Mouse (Mus musculus) CD8-positive naive resting alpha-beta T cell, adult 2 months (primary cell): ENCODE data around the gene Gm5941.
"Not testable (repeated sequence)": the region's sequence is repeated elsewhere in the genome, so short reads cannot be mapped to it uniquely, and the experiment has no call there.

Source experiments
- DNase-seq, 2 experiments: peaks; one replicate each; pipeline ENCODE4 v3.0.0; 2022; ENCODE audit warnings: low read depth in 2 of 2, low spot score in 2 of 2

The Gm5941 gene

GRCm38 (mm10) chrX:92489649-92490048 is at the start of gene Gm5941:
Gm5941 (plus strand) TSS chrX:92489949.
- DNase-seq = not testable (repeated sequence)

- DNase-seq = no peak
Measured at GRCm38 (mm10) chrX:92460496-92460895, 29.3 kb upstream of the Gm5941 start.

DNA sequence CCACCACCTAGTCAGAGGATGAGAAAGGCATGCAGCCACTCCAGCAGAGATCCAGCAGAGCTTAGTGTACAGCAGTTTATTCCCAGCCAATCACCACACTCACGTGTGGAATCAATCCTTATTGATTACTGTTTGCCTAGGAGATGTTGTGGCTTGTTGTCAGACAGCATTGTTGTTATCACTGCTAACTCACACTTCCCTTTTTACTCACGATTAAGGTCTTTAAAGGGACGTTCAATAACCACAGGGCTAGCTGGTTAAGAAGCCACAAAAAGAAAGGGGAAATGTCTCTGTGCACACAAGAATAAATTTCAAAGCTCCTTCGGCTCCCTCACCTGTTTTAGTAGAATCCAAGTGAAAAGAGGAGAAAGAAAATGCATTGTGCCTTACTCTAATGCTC is 25.0 kb upstream of the Gm5941 start:
- DNase-seq = no peak

GRCm38 (mm10) chrX:92498254-92498653 is 8.5 kb downstream of the Gm5941 start:
- DNase-seq = no peak

DNA sequence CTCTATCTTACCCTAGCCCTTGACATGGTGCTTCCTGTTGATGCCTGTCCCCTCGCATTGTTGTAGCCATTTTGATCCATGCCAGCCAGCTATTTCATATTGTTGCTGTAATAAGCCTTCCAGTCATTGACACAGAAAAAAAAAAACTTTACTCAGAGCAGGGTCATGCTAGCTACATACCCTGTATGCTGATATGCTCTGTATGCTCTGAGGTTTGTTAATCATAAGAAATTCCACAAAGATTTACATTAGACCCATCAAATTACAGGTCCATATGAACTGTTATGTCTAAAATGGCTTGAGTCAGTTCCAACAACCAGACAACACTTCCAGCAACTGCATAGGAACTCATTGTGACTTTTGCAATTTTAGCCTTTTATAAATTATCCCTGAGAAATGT is 38.1 kb downstream of the Gm5941 start:
- no peak for DNase-seq
